Comparison of ENCODE assay signal across 8 mouse cellular contexts in the genomic region with DNA sequence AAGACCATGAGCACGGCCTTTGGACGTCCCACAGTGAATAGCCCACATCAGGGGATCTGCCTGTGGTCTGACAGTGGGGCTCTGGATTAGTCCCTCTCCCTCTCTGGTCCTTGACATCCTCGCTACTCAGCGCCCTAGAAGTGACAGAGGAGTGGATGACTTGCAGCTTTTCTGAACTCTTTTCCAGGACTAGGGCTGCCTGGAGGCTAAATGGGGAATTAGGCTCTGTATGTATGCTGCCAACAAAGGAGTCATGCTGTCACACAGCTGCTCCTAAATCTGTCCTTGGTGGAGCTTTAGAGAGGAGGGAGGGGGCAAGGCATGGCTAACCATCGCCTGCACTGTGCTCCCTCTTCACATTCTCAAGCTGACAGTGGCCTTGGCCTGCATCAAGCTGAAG. TPM values are rescaled to one million over a fixed set of nuclear protein-coding genes. Genes with fewer than 3 reads are reported as not detected.
DNase-seq lines count a peak whose midpoint lies in the region; ATAC-seq and TF ChIP-seq lines count a peak whose summit lies in the region.
"Had no signal": no experiment of that assay in that cellular context is flagged by ENCODE, and none has a peak within 500 bp of the region (broad histone marks: within the 10 kb centered on the region; RNA-seq: fewer than 3 reads in every experiment).

No protein-coding gene starts in this region.

- no peaks in the 10 kb centered on the region for H3K9me3 ChIP-seq in heart, embryonic 11.5 days (replicated peaks; ENCODE audit: control insufficient read depth, low read length)
- no peaks in the 10 kb centered on the region for H3K9me3 ChIP-seq in midbrain, embryonic 15.5 days

- no peaks in the 10 kb centered on the region; the same call in 1 of the 2 replicates for H3K27me3 ChIP-seq in cerebellum, adult 2 months (ENCODE audit: control insufficient read depth, insufficient read depth, low read length)
- peaks cover 10% of the 10 kb centered on the region; the same call in 1 of the 2 replicates for H3K27me3 ChIP-seq in heart, embryonic 11.5 days (ENCODE audit: control insufficient read depth, insufficient read depth, low read length)
- H3K27me3 ChIP-seq in midbrain, embryonic 15.5 days (replicated peaks): no peaks in the 10 kb centered on the region
- H3K27me3 ChIP-seq: Patski had no signal

- no peak overlapping the region for H3K4me3 ChIP-seq in cerebellum, adult 2 months (replicated peaks; ENCODE audit: insufficient read depth, low read depth, low read length)
- no peak overlapping the region for H3K4me3 ChIP-seq in heart, embryonic 11.5 days (ENCODE audit: low read depth, low read length)
- no peak overlapping the region for H3K4me3 ChIP-seq in midbrain, embryonic 15.5 days

- peak; percentile 26; the same call in 1 of the 2 replicates for ATAC-seq in heart, embryonic 11.5 days (replicated peaks; ENCODE audit: insufficient number of reproducible peaks, low FRiP score, low TSS enrichment)
- ATAC-seq in midbrain, embryonic 15.5 days (replicated peaks): peak; percentile 14; the same call in 1 of the 2 replicates
- ATAC-seq: Patski had no signal

- H3K4me1 ChIP-seq in cerebellum, adult 2 months (ENCODE audit: control insufficient read depth, insufficient read depth, low read length): peaks cover 10% of the 10 kb centered on the region
- H3K4me1 ChIP-seq in heart, embryonic 11.5 days (ENCODE audit: control insufficient read depth, insufficient read depth, low read length): peaks cover 10% of the 10 kb centered on the region
- no peaks in the 10 kb centered on the region for H3K4me1 ChIP-seq in midbrain, embryonic 15.5 days

- H3K27ac ChIP-seq in cerebellum, adult 2 months (ENCODE audit: insufficient read depth, low read length): no peak overlapping the region
- no peak overlapping the region for H3K27ac ChIP-seq in heart, embryonic 11.5 days (ENCODE audit: low read depth, low read length)
- H3K27ac ChIP-seq in midbrain, embryonic 15.5 days: no peak overlapping the region

- H3K9ac ChIP-seq in heart, embryonic 11.5 days (ENCODE audit: low read depth, low read length): no peak overlapping the region
- no peak overlapping the region for H3K9ac ChIP-seq in midbrain, embryonic 15.5 days

- 12% methylated on average over 5 of the region's 5 CpGs for WGBS in cerebellum, adult 2 months
- 50% methylated on average over 5 of the region's 5 CpGs for WGBS in heart, embryonic 11.5 days (ENCODE audit: insufficient replicate concordance)
- WGBS in midbrain, embryonic 15.5 days: 20% methylated on average over 5 of the region's 5 CpGs

- peak; percentile 58 for DNase-seq in left cerebral cortex, postnatal 4 days
- DNase-seq in left cerebral cortex, postnatal 10 days (ENCODE audit: extremely low spot score in 1 of 2, low spot score in 2 of 2): no peak
- peak; percentile 29 to 54 for DNase-seq in cerebellum, adult 2 months
- no peak for DNase-seq in layer of hippocampus, adult 9-11 months
- no peak for DNase-seq in embryo, embryonic 9.5 days (ENCODE audit: extremely low spot score)

- H3K4me2 ChIP-seq in heart, embryonic 11.5 days: no peak overlapping the region
- H3K4me2 ChIP-seq in midbrain, embryonic 15.5 days: no peak overlapping the region

- TF ChIP-seq CTCF in cerebellum, adult 2 months (IDR thresholded peaks at IDR 0.05; ENCODE audit: borderline replicate concordance, insufficient read depth, low read depth, low read length): no peak

- no peak for TF ChIP-seq POLR2A in cerebellum, adult 2 months (IDR thresholded peaks at IDR 0.05; ENCODE audit: borderline replicate concordance, insufficient read depth, low read length)

- no peaks in the 10 kb centered on the region for H3K36me3 ChIP-seq in heart, embryonic 11.5 days (ENCODE audit: control insufficient read depth, insufficient read depth, low read length)
- no peaks in the 10 kb centered on the region for H3K36me3 ChIP-seq in midbrain, embryonic 15.5 days (replicated peaks)

- intact Hi-C loops in left cerebral cortex, postnatal 4 days (cut with DNase I): loop anchor here (10.0 kb wide), 1 partner anchor 175 kb away; no protein-coding TSS in a partner anchor
- intact Hi-C loops in left cerebral cortex, postnatal 10 days (cut with DNase I): no loop called here

RNA-seq across cellular contexts. Expression of a gene that starts 53.1 kb away (rescaled TPM):
- total RNA-seq in left cerebral cortex, postnatal 4 days (2021): 1 to 10 TPM; 2.2 to 2.7 TPM
- 1 to 10 TPM; 2.8 to 3.1 TPM for total RNA-seq in left cerebral cortex, postnatal 10 days (2021)
- 4.8 and 5.1 TPM in 2 replicates for polyA plus RNA-seq in cerebellum, adult 2 months (2012; rRNA removed)
- 1.5 and 1.7 TPM in 2 replicates for polyA plus RNA-seq in heart, embryonic 11.5 days (2014; fragmentation: Nextera tagmentation; extraction: Ambion mirVana)
- polyA plus RNA-seq in midbrain, embryonic 15.5 days (2015; fragmentation: Nextera tagmentation; extraction: Ambion mirVana): 0.60 and 0.65 TPM in 2 replicates

Comparison
In these comparisons a context has a peak if more than half of its experiments do, and no peak if none do; other contexts are left out.
1. DNase-seq: peak in left cerebral cortex, postnatal 4 days (single experiment) and cerebellum, adult 2 months (2 of 2); none in left cerebral cortex, postnatal 10 days (0 of 2), layer of hippocampus, adult 9-11 months (single experiment) and embryo, embryonic 9.5 days (single experiment).